ENCODE assay signal across 12 mouse cellular contexts in genomic region chr12:111203076-111203475, GRCm38 (mm10). TPM values are rescaled to one million over a fixed set of nuclear protein-coding genes. Genes with fewer than 3 reads are reported as not detected.
A peak's percentile ranks its signal among the peaks of the same experiment; 100 is the strongest.
DNase-seq lines count a peak whose midpoint lies in the region; ATAC-seq lines count a peak whose summit lies in the region.
"Had no signal": no experiment of that assay in that cellular context is flagged by ENCODE, and none has a peak within 500 bp of the region (broad histone marks: within the 10 kb centered on the region; RNA-seq: fewer than 3 reads in every experiment).

No protein-coding gene starts in this region.

- H3K4me3 ChIP-seq in limb, embryonic 11.5 days (ENCODE audit: low read depth, low read length), result no peak overlapping the region
- no peak overlapping the region for H3K4me3 ChIP-seq in limb, embryonic 10.5 days
- H3K4me3 ChIP-seq in embryonic facial prominence, embryonic 15.5 days (replicated peaks), result no peak overlapping the region
- H3K4me3 ChIP-seq: heart, embryonic 13.5 days had no signal

- H3K4me1 ChIP-seq in limb, embryonic 11.5 days (ENCODE audit: control insufficient read depth, insufficient read depth, low read length), result 0 out of 2 replicates have a peak, but pooled peaks cover 5% of the 10 kb centered on the region
- peaks cover 9% of the 10 kb centered on the region for H3K4me1 ChIP-seq in limb, embryonic 10.5 days
- H3K4me1 ChIP-seq in embryonic facial prominence, embryonic 15.5 days, result peaks cover 7% of the 10 kb centered on the region
- H3K4me1 ChIP-seq: heart, embryonic 13.5 days had no signal

- H3K9me3 ChIP-seq in limb, embryonic 11.5 days (ENCODE audit: control insufficient read depth, low read length), result no peaks in the 10 kb centered on the region
- H3K9me3 ChIP-seq in limb, embryonic 10.5 days (replicated peaks), result no peaks in the 10 kb centered on the region
- no peaks in the 10 kb centered on the region for H3K9me3 ChIP-seq in embryonic facial prominence, embryonic 15.5 days (replicated peaks)
- H3K9me3 ChIP-seq: heart, embryonic 13.5 days had no signal

- intact Hi-C loops in left cerebral cortex, postnatal 25 days (cut with DNase I), result no loop called here

- WGBS in limb, embryonic 11.5 days, result 68% methylated on average over 10 of the region's 10 CpGs
- 77% methylated on average over 10 of the region's 10 CpGs for WGBS in limb, embryonic 10.5 days
- 56% methylated on average over 10 of the region's 10 CpGs for WGBS in embryonic facial prominence, embryonic 15.5 days

- H3K27ac ChIP-seq in limb, embryonic 11.5 days (replicated peaks; ENCODE audit: low read depth, low read length), result no peak overlapping the region
- H3K27ac ChIP-seq in limb, embryonic 10.5 days, result no peak overlapping the region; the same call in 1 of the 2 replicates
- peak overlapping the region; percentile 44; the same call in 1 of the 2 replicates for H3K27ac ChIP-seq in embryonic facial prominence, embryonic 15.5 days (replicated peaks)
- H3K27ac ChIP-seq: heart, embryonic 13.5 days had no signal

- no peaks in the 10 kb centered on the region for H3K27me3 ChIP-seq in limb, embryonic 11.5 days (ENCODE audit: control insufficient read depth, insufficient read depth, low read length)
- H3K27me3 ChIP-seq in limb, embryonic 10.5 days (ENCODE audit: low read depth, poor library complexity, severe bottlenecking), result no peaks in the 10 kb centered on the region
- H3K27me3 ChIP-seq in embryonic facial prominence, embryonic 15.5 days, result no peaks in the 10 kb centered on the region
- H3K27me3 ChIP-seq: heart, embryonic 13.5 days had no signal

- no peaks in the 10 kb centered on the region for H3K36me3 ChIP-seq in limb, embryonic 11.5 days (ENCODE audit: control insufficient read depth, insufficient read depth, low read length)
- H3K36me3 ChIP-seq in limb, embryonic 10.5 days, result peaks cover 7% of the 10 kb centered on the region; the same call in 1 of the 2 replicates
- no peaks in the 10 kb centered on the region for H3K36me3 ChIP-seq in embryonic facial prominence, embryonic 15.5 days
- H3K36me3 ChIP-seq: heart, embryonic 13.5 days had no signal

- ATAC-seq in limb, embryonic 11.5 days (ENCODE audit: insufficient number of reproducible peaks, low FRiP score, low TSS enrichment, low read depth), result no peak
- ATAC-seq in embryonic facial prominence, embryonic 15.5 days (ENCODE audit: insufficient number of reproducible peaks, low FRiP score, low TSS enrichment, low read depth), result no peak
- ATAC-seq: intestine, postnatal 0 days; lung, postnatal 0 days had no signal

- H3K4me2 ChIP-seq in limb, embryonic 11.5 days (ENCODE audit: low read depth, severe bottlenecking), result no peak overlapping the region
- H3K4me2 ChIP-seq in embryonic facial prominence, embryonic 15.5 days (replicated peaks), result no peak overlapping the region
- H3K4me2 ChIP-seq: heart, embryonic 13.5 days had no signal

- DNase-seq in limb, embryonic 11.5 days (ENCODE audit: low spot score), result peak; percentile 33
- DNase-seq in limb, embryonic 10.5 days (ENCODE audit: low spot score), result no peak
- peak; percentile 25 to 38 for DNase-seq in left cerebral cortex, postnatal 25 days (ENCODE audit: low spot score in 2 of 2)
- peak; percentile 35 for DNase-seq in right cerebral cortex, postnatal 4 days
- no peak for DNase-seq in thymus, postnatal 0 days (ENCODE audit: low spot score)
- DNase-seq in ovary, postnatal 36 days (ENCODE audit: low spot score), result no peak
- DNase-seq: cerebellum, adult 11 months; thymus, postnatal 25 days had no signal

- H3K9ac ChIP-seq in limb, embryonic 11.5 days (ENCODE audit: low read length), result no peak overlapping the region
- H3K9ac ChIP-seq in embryonic facial prominence, embryonic 15.5 days, result no peak overlapping the region
- H3K9ac ChIP-seq: heart, embryonic 13.5 days had no signal

RNA-seq across cellular contexts. Expression of gene 4930595D18Rik, which starts 18.8 kb away (rescaled TPM):
- not detected in 2 replicates for polyA plus RNA-seq in limb, embryonic 11.5 days (2014; fragmentation: Nextera tagmentation; extraction: Ambion mirVana)
- not detected in 2 replicates for polyA plus RNA-seq in limb, embryonic 10.5 days (2016; fragmentation: Nextera tagmentation; extraction: Ambion mirVana)
- not detected in 2 replicates for polyA plus RNA-seq in embryonic facial prominence, embryonic 15.5 days (2015; fragmentation: Nextera tagmentation; extraction: Ambion mirVana)
- not detected for total RNA-seq in left cerebral cortex, postnatal 25 days (2021)
- polyA plus RNA-seq in thymus, postnatal 0 days (2015; fragmentation: Nextera tagmentation; extraction: Ambion mirVana), result 0.34 TPM in 1 of 2 replicates, not detected in the other
- polyA plus RNA-seq: heart, embryonic 13.5 days; intestine, postnatal 0 days; lung, postnatal 0 days had no signal

RNA-seq across cellular contexts. Expression of gene Traf3, which starts 36.9 kb away (rescaled TPM):
- 9.8 and 10.8 TPM in 2 replicates for polyA plus RNA-seq in limb, embryonic 11.5 days (2014; fragmentation: Nextera tagmentation; extraction: Ambion mirVana)
- polyA plus RNA-seq in limb, embryonic 10.5 days (2016; fragmentation: Nextera tagmentation; extraction: Ambion mirVana), result 9.6 and 10.9 TPM in 2 replicates
- 10.6 and 12.1 TPM in 2 replicates for polyA plus RNA-seq in embryonic facial prominence, embryonic 15.5 days (2015; fragmentation: Nextera tagmentation; extraction: Ambion mirVana)
- total RNA-seq in left cerebral cortex, postnatal 25 days (2021), result 10 to 100 TPM; 61.3 to 74.6 TPM
- polyA plus RNA-seq in thymus, postnatal 0 days (2015; fragmentation: Nextera tagmentation; extraction: Ambion mirVana), result 11.7 and 13.1 TPM in 2 replicates

Comparison
In these comparisons a context has a peak if more than half of its experiments do, and no peak if none do; other contexts are left out.
1. DNase-seq: peak in limb, embryonic 11.5 days (single experiment), left cerebral cortex, postnatal 25 days (2 of 2) and right cerebral cortex, postnatal 4 days (single experiment); none in limb, embryonic 10.5 days (single experiment), thymus, postnatal 0 days (single experiment) and ovary, postnatal 36 days (single experiment).